Mouse (Mus musculus): ENCODE measurements around the gene Cd6.

Gene Cd6

DNA sequence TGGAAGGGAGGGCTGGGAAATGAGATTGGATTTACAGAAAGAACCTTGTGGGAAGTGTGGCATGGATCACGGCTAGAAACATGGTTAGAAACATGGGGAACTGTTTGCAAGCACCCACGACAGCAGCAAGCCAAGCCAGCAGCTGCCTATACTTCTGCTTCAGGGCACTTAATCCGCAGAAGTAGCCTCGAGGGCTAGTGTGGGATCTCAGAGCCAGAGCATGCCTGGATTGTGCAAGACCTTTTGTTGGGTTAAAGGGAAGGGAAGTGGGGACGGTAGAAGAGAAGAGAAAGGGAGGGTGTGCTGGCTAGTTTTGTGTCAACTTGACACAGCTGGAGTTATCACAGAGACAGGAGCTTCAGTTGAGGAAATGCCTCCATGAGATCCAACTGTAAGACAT, 26.1 kb downstream of the Cd6 start:
- DNase-seq (ENCODE audit: low read depth, low spot score), result no peak

DNA sequence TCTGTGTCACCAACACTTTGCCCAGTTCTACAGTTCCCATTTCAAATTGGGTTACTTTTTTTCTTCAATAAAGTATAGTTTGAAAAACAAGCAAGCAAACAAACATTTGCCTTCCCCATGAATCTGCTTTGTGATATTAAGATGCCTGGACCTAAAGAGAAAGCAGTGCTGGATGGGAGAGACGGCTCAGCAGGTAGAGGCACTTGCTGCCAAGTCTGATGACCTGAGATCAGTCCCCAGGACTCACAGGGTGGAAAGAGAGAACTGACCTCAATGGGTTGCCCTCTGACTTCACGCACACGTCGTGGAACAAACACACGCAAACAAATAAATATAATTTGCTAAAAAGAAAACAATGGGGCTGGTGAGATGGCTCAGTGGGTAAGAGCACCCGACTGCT, 28.0 kb downstream of the Cd6 start:
- no peak for DNase-seq (ENCODE audit: low read depth, low spot score)

DNA sequence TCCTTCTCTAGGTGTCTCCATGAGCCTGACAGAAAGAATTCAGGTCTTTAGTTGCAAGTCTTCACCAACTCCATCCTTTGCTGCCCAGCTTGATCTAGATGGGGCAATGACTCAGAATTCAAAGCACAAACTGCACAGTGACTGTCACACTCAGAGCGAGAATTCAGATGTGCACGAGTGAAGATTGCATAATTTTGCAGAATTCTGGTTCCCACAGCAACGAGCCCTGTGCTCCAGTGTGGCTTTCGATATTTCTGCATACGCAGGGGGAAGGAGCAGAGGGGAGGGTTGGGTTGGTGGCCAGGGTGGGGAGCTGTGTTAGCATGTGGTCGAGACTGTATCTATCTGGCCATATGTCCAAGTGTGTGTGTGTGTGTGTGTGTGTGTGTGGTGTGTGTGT, 28.8 kb downstream of the Cd6 start:
- no peak for DNase-seq (ENCODE audit: low read depth, low spot score)

DNA sequence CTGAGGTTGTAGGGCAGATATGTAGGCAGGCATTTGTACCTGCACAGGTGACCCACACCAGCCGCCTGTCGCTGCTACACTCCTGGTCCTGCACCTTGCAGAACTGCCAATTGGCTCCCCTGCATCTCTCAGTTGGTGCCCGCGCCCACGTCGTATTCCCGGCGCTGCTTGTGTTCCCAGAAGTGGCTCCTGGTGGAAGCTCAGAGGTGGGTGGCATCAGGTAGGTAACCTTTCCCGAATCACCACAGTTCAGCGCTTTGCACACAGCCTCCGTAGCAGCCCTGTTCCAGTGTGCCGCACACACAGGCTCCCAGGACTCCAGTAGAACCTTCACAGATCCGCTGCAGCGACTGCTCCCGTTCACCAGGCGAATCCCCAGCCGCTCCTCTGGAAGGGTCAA, 30.7 kb downstream of the Cd6 start:
- no peak for DNase-seq (ENCODE audit: low read depth, low spot score)

DNA sequence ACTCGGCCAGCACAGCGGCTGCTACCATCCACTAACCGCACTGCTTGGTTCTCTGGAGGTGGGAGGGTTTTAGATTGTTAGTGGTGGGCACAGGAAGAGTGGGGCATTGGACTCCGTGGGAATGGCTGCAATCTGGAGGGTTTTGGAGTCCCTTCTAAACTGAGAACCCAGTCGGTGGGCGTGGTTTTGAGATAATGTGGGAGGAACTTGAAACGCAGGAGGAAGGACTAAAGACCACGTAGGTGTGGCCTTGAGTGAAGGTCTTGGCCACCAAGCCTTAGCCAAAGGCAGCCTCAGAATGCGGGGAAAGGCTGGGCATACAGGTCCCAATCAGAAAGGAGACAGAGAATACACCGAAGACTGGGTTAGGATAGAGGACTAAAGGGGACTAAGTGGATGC, 31.3 kb downstream of the Cd6 start:
- DNase-seq (ENCODE audit: low read depth, low spot score), result peak; percentile 26

DNA sequence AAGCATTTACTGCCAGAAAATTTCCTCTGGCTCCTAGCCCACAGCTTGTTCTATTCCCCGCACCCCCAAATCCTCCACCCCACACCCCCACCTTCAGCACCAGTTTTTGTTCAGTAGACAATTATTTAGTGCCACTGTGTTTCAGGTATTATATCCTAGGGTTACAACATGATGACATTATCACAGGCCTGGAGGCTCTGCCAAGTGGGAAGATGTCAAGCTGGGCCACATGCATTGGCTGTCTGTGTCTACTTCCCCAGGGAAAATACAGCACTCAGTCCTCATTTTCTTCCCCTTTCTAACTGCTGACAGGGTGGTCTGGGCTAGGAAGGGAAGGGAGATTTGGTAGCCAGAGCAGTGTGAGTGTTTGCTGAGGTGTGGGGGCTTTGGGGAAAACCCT, 34.9 kb downstream of the Cd6 start:
- DNase-seq (ENCODE audit: low read depth, low spot score), result no peak

DNA sequence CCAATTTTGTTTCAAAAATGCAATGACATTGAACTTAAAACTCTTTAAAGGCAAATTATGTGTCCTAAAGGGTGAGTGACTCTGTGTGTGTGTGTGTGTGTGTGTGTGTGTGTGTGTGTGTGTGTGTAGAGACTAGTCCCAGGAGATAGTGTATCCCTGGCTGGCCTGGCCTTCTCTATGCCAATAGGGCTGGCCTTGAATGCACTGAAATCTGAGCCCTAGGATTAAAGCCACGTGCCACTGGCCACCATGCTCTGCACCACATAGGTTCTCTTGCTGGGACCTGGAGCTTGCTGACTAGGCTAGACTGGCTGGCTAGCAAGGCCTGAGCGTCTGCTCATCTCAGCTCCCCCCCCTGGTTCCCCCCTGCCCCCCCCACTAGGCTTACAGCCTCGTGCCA, 36.8 kb downstream of the Cd6 start:
- DNase-seq (ENCODE audit: low read depth, low spot score), result no peak

DNA sequence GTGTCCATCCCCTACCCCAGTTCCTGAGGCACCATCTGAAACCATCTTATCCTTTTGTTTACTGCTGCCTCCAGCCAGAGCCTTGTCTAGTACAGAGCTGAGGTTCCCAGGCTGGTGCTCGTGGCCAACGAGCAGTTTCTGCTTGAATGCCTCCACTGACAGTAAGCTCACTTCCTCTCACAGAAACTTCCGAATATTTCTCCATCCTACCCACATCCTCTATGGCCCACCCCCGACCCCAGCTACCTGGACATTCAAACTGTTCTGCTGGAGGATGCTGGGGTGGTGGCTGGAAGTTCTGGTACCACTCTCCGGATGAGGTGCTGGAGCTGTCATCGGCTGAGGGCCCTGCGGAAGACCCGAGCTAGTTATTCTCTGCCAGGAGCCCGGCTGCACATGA, 39.5 kb downstream of the Cd6 start:
- no peak for DNase-seq (ENCODE audit: low read depth, low spot score)

DNA sequence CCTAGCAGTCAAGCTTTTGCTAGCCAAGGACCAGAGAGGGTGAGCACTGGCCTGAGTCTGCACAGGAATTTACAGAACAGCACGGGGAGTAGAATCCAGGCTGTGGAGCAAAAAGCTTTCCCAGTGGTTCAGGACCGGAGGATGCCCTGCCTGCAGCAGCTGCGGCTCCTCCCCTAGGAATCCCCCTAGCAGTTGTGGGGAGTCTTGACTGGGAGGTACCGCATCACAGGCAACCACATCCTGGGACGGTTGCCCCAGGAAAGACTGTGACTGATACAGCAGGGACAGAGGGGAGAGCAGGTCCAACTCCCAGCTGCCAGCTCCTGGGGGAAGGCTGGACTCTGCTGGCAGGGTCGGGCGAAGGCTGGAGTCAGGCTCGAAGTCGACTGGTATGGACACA, 41.6 kb downstream of the Cd6 start:
- no peak for DNase-seq (ENCODE audit: low read depth, low spot score)

DNA sequence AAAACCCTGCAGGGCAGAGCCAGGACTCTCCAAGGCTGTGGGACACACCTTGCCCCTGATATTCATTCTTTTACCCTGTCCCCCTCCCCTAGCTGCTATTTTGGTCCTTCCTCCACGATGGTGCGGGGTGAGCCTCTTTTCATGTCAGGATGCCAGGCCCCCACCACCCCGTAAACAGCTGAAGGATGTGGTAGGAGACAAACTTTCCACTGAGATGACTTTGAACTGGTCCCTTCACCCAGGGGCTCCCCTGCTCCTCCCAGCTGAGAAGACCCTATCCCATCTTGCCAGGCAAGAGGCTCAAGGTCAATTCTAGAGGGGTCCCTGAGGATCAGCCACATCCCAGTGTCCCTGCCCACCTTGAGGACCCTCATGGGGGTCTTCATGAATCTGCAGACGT, 42.5 kb downstream of the Cd6 start:
- DNase-seq (ENCODE audit: low read depth, low spot score), result no peak

DNA sequence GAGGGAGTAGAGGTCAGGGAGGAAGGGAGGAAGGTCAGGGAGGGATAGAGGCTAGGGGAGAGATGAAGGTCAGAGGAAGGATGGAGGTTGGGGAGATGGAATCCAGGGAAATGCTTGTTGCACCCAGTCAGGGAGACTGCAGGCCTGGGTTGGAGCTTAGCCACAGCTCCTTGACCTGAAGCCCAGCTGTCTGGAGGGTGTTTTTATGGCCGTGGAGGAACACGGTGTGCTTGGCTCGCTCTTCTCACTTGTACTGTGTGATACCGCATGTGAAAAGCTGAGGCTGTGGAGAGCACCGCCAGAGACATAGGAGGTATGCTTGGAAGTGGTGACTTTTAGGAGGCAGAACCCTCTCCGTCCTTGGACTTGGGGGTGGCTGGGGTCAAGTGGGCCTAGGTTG, 43.1 kb downstream of the Cd6 start:
- DNase-seq (ENCODE audit: low read depth, low spot score), result no peak

DNA sequence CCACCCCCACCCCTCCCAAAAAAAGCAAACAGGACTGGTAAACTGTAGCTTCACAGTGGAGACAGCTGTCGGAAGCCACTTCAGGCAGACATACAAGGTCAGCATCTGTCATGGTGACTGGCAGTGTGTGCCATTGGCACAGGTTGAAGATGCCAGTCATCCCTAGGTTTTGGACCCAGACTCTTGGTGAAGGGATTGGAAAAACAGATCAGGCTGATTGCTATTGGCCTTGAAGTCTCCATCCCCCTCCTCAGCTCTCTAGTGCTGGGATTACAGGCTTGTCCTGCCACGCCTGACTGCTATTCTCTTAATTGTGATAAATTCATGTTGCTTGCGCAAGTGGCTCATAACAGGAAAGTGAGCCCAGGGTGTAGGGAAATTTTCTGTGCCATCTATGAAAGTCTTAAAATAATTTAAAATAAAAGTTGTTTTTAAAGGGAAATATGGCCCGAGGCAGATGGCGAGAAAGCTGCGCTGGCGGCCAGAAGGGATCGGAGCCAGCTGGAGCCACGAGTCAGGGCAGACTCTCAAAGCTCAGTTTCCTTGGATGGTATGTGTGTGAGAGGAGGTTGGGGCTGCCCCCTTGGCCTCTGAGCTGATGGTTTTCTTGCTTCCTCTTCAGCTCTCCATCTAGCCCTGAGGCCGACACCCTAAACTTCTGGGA, 44.9 kb downstream of the Cd6 start:
- no peak for DNase-seq (ENCODE audit: low read depth, low spot score)

DNA sequence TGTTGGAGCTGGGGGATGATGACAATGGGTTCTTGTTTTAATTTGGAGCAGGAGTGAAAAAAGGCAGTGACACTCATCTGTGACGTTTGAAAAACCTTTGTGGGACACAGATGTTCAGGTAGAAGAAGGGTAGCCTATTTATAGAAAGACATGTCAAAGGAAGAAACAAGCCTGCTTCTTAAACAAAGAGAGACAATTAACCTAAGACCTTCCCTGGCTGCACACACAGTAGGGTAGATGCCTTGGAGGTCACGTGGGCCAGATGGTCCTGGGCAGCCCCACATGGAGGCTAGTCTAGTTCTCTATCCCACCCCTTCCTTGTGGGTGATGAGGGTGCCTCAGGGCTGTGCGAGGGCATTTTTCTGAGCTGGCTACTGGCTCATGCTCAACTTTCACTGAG, 45.8 kb downstream of the Cd6 start:
- DNase-seq (ENCODE audit: low read depth, low spot score), result no peak

DNA sequence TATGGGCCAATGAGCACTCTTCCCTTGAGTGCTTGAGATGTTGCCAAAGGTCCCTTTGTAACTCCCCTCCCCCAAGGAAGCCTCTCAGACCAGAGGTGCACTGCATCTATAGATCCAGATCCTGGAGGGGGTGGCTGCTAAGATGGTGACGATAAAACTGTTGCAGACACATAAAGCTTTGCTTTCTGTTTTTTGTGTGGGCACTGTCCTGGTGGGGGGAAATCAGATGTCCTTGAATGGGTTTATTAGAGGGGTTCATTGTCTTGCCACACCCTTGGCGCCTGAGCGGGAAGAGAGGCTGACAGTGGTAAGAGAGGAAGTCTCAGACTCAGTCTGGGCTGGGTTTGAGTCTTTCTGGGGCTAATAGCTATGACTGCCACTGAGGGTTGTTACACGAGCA, 46.7 kb downstream of the Cd6 start:
- DNase-seq (ENCODE audit: low read depth, low spot score), result no peak

DNA sequence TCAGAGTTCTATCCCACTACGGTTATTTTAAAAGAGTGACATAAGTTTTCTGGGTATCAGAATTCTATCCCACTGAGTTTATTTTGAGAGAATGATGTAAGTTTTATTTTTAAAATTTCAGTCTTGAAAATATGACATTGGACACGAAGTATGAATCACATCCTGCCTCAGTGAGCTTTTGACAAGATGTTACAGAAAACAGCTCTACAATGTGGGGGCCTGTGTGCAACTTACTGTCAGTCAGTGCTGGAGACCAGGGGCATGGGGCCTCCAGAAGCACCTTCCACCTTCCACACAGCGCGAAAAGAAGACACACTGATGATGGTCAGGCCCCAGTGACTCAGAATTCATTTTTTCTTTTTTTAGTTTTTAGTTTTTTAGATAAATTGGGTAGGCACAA, 48.2 kb downstream of the Cd6 start:
- DNase-seq (ENCODE audit: low read depth, low spot score), result no peak

DNA sequence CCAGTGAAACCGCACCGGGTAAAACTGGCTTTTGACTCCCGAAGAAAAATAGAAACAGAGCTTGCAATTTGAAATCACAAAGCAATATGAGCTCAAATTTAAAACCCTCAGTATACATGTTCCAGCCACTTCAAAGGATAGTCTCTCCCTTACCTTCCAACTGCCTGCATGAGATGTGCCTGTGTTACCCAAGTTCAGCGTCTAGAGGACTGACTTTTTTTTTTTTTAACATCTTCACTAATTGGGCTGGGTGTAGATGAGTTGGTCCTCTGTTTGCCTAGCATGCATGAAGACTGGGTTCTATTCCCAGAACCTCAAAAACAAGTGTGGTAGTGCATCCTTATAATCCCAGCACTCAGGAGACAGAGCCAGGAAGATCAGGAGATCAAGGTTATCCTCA, 53.0 kb downstream of the Cd6 start:
- no peak for DNase-seq (ENCODE audit: low read depth, low spot score)

DNA sequence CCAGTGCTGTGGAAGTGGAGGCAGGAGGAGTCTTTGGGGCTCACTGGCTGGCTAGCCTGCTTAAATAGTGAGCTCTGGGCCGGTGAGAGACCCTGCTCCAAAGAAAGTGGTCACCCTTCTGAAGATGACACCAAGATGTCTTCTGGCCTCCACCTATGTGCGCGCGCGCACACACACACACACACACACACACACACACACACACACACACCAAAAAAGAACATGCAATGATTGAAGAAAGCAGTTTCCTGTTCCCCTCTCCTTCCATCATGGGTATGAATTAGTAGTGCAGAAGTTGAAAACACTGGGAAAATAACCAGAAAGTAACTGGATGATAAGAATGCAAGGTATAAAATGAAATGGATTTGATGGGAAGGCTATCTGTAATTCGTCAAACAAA, 55.7 kb downstream of the Cd6 start:
- DNase-seq (ENCODE audit: low read depth, low spot score), result no peak

DNA sequence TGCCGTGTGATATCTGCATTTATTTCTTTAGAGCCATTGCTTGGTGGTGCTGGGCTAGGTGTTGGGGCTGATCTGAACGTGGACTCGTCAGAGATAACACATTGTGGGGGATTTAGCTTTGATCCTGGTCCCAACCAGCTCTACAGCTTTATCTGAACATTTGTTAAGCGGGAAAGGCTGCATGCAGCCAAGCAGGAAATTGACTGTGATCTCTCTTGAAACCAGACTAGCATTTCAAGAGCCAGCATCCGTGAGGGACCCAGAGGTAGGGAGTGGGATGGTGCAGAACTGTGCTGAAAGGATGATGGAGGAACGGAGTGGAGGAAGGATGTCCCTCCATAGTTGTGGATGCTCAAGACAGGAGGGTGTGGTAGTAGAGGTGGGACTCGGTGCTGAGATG, 56.5 kb downstream of the Cd6 start:
- DNase-seq (ENCODE audit: low read depth, low spot score), result no peak

DNA sequence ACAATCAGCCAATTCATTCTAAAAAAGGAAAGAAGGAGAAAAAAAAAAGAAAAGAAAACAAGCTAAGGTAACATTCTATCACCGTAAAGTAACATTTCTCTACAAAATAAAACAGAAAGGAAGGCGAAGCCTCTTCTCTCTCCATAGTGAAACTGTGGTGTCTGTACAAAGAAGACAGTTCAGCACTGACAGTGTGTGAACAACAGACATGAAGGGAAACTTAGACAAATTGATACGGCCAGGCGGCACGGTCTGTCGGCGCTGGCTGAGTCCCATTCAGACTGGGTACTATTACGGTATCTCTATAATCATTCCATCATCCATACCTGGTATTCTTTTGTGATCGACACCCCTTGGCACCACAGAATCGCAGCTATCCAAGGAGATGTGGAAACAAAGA, 57.0 kb downstream of the Cd6 start:
- no peak for DNase-seq (ENCODE audit: low read depth, low spot score)

DNA sequence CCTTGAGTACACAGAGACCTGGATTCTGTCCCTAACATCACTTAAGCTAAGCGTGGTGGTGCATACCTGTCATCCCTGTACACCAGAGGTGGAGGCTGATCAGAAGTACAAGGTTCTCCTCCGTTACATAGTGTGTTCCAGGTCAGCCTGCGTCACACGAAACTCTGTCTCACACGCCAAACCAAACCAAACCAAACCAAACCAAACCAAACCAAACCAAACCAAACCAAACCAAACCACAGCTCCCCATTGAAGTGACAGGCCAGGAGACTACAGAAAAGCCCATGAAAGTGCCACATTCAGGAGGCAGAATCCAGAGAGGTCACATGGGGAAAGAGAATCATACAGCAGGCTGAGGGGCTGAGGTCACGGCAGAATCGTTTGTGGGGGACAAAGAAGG, 57.9 kb downstream of the Cd6 start:
- DNase-seq (ENCODE audit: low read depth, low spot score), result no peak

DNA sequence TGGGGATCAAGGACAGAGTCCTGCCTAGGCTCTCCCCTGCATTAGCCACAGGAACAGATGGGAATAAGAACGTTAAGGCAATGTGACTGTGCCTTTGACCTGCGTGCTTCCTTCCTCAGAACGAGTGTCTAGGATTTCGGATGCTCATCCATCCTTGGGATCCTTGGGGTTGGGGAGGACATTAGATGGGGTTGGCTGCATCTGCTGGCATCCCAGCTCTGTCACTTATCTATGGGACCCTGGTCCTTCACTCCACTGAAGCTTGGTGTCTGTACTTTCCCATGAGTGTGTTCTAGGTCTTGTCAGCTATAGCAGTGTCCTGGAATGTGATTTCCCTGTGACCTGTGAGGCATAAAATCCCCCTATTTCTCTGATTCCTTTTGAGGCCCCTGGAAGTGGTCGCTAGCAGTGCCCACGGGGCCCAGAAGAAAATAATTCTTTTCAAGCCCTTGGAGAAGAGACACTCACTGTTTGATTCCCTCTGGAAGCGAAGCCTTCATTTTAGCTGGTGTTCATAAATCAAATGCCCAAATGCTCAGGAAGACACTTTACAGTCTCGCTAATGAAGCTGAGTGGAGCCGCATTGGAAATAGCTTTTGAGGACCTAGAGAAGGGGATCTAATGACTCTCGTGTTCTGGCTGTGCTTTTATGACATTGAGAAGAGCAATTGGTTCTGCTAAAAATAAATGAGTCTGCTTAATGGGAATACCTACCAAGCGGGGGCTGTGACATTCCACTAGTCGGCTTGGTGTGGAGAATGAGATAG, 60.2 kb downstream of the Cd6 start:
- DNase-seq (ENCODE audit: low read depth, low spot score), result no peak

DNA sequence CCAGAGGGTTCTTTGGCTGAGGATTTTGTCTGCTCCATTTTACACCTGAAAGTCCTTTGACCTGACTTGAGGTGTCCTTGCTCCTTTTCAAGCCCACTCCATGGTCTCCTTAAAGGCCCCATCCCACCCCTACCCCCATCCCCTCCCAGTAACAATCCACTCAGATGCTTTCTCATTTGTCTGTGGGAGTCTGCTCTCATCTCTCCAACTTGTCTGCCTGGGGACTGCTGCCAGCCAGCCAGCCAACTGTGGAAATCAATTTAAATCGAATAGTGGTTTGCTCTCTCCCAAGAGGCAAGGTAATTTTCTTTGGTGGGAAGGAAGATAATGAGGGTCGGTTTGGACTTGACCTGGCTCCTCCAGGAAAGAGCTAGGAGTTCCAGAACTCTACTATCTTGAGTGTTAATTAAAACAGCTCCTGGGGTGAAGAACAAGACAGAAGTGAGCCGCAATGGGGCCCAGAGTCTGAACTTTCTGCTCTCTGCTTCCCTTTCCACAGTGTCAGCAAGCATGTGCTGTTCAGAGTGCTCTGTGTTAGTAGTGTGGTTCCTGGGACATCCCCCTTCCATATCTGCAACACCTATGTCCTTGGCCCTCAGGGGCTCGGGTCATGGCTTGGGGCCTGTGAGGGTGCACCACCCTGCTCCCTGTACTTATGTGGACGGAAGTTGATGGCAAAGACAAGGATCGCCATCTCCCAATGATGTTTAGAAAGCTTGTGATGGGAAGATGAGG, 61.0 kb downstream of the Cd6 start:
- DNase-seq (ENCODE audit: low read depth, low spot score), result no peak

DNA sequence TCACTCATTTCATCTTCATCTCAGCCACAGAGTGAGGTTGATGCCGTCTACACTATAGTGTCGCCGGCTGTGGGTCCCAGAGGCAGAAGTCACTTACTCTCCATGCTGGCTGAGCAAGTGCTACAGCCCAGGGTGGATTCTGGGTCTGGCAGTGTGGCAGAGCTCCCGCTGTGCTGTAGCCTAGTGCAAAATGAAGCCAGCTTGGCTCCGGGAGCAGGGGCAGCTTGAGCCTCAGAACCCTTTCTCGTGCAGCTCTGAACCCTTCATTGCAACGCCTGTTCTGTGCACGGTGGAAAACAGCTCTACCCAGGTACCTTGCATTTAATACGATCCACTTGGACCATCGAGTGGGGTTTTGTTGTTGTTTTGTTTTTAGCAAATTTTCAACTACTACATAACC, 62.2 kb downstream of the Cd6 start:
- DNase-seq (ENCODE audit: low read depth, low spot score), result no peak

Data from ES-CJ7 (cell line).